Mouse (Mus musculus) forebrain, embryonic 16.5 days (tissue): ENCODE data around the gene Zscan29. TPM values are rescaled to one million over a fixed set of nuclear protein-coding genes. Genes with fewer than 3 reads are reported as not detected.

ENCODE experiments used
- ATAC-seq: fragments of 200-750 bp; cut with Nextera tagmentation; 2 replicates; pipeline ENCODE4 v1.8.0; 2017; ENCODE audit warnings: mild to moderate bottlenecking, moderate library complexity
- H3K27ac ChIP-seq: fragments of 300-500 bp; sonication (generic); 2 replicates; pipeline ENCODE4 v1.5.1; 2014; ENCODE audit warnings: low read length, control low read depth
- H3K27me3 ChIP-seq: fragments of 300-500 bp; sonication (generic); replicated peaks from 2 replicates; pipeline ENCODE4 v1.6.1; 2014; ENCODE audit warnings: low read length; ENCODE audit not compliant: control insufficient read depth, insufficient read depth
- H3K36me3 ChIP-seq: fragments of 300-500 bp; sonication (generic); 2 replicates; pipeline ENCODE4 v1.6.1; 2014; ENCODE audit not compliant: control insufficient read depth, insufficient read depth
- H3K4me1 ChIP-seq: fragments of 300-500 bp; sonication (generic); replicated peaks from 2 replicates; pipeline ENCODE4 v1.6.1; 2014; ENCODE audit warnings: low read length; ENCODE audit not compliant: control insufficient read depth, insufficient read depth
- H3K4me2 ChIP-seq: fragments of 300-500 bp; sonication (generic); 2 replicates; pipeline ENCODE4 v1.6.1; 2014; ENCODE audit warnings: mild to moderate bottlenecking, low read length, control low read depth
- H3K4me3 ChIP-seq: fragments of 300-500 bp; sonication (generic); replicated peaks from 2 replicates; pipeline ENCODE4 v1.5.1; 2014; ENCODE audit warnings: mild to moderate bottlenecking, low read length, control low read depth
- H3K9ac ChIP-seq: fragments of 300-500 bp; sonication (generic); replicated peaks from 2 replicates; pipeline ENCODE4 v1.6.1; 2014; ENCODE audit warnings: low read depth, low read length, control low read depth
- H3K9me3 ChIP-seq: fragments of 300-500 bp; sonication (generic); 2 replicates; pipeline ENCODE4 v1.6.1; 2016; ENCODE audit warnings: low read length; ENCODE audit not compliant: control insufficient read depth
- WGBS: fragments of 180-500 bp; shearing (Covaris S2); extraction: QIAGEN DNeasy Blood & Tissue Kit; methylation state at CpG from one replicate; pipeline ENCODE4 v1.1.7; 2014; 5-methylcytosine and 5-hydroxymethylcytosine counted together
- polyA plus RNA-seq: library from polyadenylated mRNA; unstranded; fragments of >200 nt; fragmentation: Nextera tagmentation; extraction: Ambion mirVana; gene quantifications from 2 replicates; pipeline ENCODE4 v1.2.1, GENCODE M21; 2015

Zscan29 gene
- polyA plus RNA-seq, 1 experiment from 2014 or later, result 9.3 TPM

DNA sequence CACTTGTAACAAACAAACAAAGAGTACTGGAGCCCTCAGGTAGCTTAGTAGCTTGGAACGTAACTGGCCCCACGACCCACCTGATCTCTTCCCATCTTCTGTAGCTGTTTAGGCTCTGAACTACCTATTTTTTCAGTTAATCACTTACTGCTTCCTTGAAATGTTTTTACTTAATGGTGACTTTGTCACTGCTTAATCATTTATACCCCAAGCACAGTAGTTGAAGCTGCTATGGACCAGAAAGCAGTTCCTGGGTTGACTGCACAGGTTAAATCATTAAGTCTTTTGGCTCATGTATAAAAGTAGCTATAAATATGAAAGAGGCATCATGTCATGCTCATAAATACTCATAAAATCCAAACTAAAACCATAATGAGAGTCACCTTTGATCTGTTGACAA is 55.5 kb downstream of the Zscan29 start:
- 86% methylated on average over 2 of the region's 2 CpGs for WGBS
- no peaks in the 10 kb centered on the region for H3K9me3 ChIP-seq
- H3K4me1 ChIP-seq, result no peaks in the 10 kb centered on the region
- H3K4me2 ChIP-seq, result no peak overlapping the region
- H3K4me3 ChIP-seq, result no peak overlapping the region
- no peak overlapping the region for H3K9ac ChIP-seq
- H3K27me3 ChIP-seq, result no peaks in the 10 kb centered on the region
- no peak overlapping the region for H3K27ac ChIP-seq
- no peak for ATAC-seq
- H3K36me3 ChIP-seq, result no peaks in the 10 kb centered on the region

DNA sequence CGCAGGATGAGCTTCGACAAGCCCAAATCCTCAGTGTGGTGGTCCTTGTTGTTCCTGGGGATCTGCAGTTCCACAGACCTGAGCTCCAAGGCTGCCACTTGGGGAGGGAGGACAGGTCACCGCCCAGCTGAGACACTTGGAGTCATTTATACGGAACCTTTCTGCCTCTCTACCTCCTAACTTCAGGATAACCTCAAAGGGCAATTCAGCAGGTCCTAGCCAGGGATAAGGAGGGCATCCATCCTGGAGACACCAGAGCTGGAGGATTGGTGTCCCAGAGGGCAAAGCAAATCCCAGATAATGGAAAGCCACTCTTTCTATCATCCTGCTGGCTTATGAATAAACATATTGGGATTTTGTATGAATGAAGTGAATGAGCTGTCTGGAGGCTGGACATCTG is 61.2 kb downstream of the Zscan29 start, which contains the start of gene Tgm7:
Gene Tgm7 (minus strand): TSS at position 101 of the 400 bp plus-strand sequence.
- Histone ChIP-seq H3K4me3 (no peak within 1 kb of the TSS), H3K36me3 (no peaks in the 10 kb centered on the region), H3K27me3 (no peaks in the 10 kb centered on the region), H3K9ac (no peak within 1 kb of the TSS), H3K9me3 (no peaks in the 10 kb centered on the region), H3K4me1 (no peaks in the 10 kb centered on the region), H3K4me2 (no peak within 1 kb of the TSS), H3K27ac (no peak within 1 kb of the TSS)
- no peak for ATAC-seq
- WGBS, result 91% methylated on average over 4 of the region's 4 CpGs

Other genes starting within 250 kb of the Zscan29 start
- 39.1 and 42.3 TPM in 2 replicates for gene Ubr1, start 200.4 kb downstream of the Zscan29 start, polyA plus RNA-seq
- 8.5 and 10.4 TPM in 2 replicates for gene Tmem62, start 194.1 kb downstream of the Zscan29 start, polyA plus RNA-seq
- gene Ccndbp1, start 162.7 kb downstream of the Zscan29 start, polyA plus RNA-seq, result 79.1 and 79.3 TPM in 2 replicates
- 0.09 and 0.23 TPM in 2 replicates for gene Epb42, start 134.1 kb downstream of the Zscan29 start, polyA plus RNA-seq
- gene Tgm5, start 85.3 kb downstream of the Zscan29 start, polyA plus RNA-seq, result 0.09 TPM in 1 of 2 replicates, not detected in the other
- not detected in 2 replicates for gene Tgm7, start 61.3 kb downstream of the Zscan29 start, polyA plus RNA-seq
- 36.1 and 37.1 TPM in 2 replicates for gene Adal, start 30.7 kb downstream of the Zscan29 start, polyA plus RNA-seq
- gene Lcmt2, start 30.5 kb downstream of the Zscan29 start, polyA plus RNA-seq, result 23.5 and 23.9 TPM in 2 replicates
- 58.9 and 73.8 TPM in 2 replicates for gene Tubgcp4, start 471 bp downstream of the Zscan29 start, polyA plus RNA-seq
- gene Trp53bp1, start 100.3 kb upstream of the Zscan29 start, polyA plus RNA-seq, result 181 and 209 TPM in 2 replicates
- 10.9 and 13.3 TPM in 2 replicates for gene Map1a, start 118.5 kb upstream of the Zscan29 start, polyA plus RNA-seq
- gene Ppip5k1, start 184.3 kb upstream of the Zscan29 start, polyA plus RNA-seq, result 14.3 and 22.4 TPM in 2 replicates
- 26.3 and 35.7 TPM in 2 replicates for gene Ckmt1, start 186.6 kb upstream of the Zscan29 start, polyA plus RNA-seq
- gene Strc, start 216.0 kb upstream of the Zscan29 start, polyA plus RNA-seq, result not detected in 2 replicates
- gene Pdia3, start 242.7 kb upstream of the Zscan29 start, polyA plus RNA-seq, result 334 and 342 TPM in 2 replicates
- gene Catsper2, start 242.7 kb upstream of the Zscan29 start, polyA plus RNA-seq, result 4.5 and 7.5 TPM in 2 replicates